Mouse (Mus musculus): ENCODE data around the gene P2rx7. TPM values are rescaled to one million over a fixed set of nuclear protein-coding genes. Genes with fewer than 3 reads are reported as not detected.
"Not testable (repeated sequence)": the region's sequence is repeated elsewhere in the genome, so short reads cannot be mapped to it uniquely, and the experiment has no call there.

The P2rx7 gene
- polyA plus RNA-seq, 1 experiment from 2014 or later, result 0.63 TPM

GRCm38 (mm10) chr5:122649264-122649663 lies 5.6 kb downstream of the P2rx7 start:
- WGBS, result 81% methylated on average over 7 of the region's 8 CpGs
- Histone ChIP-seq H3K27ac (replicated peaks) (no peak overlapping the region), H3K9me3 (replicated peaks) (no peaks in the 10 kb centered on the region), H3K4me3 (no peak overlapping the region), H3K36me3 (no peaks in the 10 kb centered on the region), H3K27me3 (ENCODE audit: low read depth, poor library complexity, severe bottlenecking) (peaks cover 4% of the 10 kb centered on the region; the same call in 1 of the 2 replicates), H3K4me1 (peaks cover 28% of the 10 kb centered on the region)
- no peak for DNase-seq (ENCODE audit: low spot score)

- H3K9me3 ChIP-seq (replicated peaks), result no peaks in the 10 kb centered on the region
- H3K27ac ChIP-seq (replicated peaks), result no peak overlapping the region
- peaks cover 36% of the 10 kb centered on the region for H3K4me1 ChIP-seq
- no peak for DNase-seq (ENCODE audit: low spot score)
- H3K36me3 ChIP-seq, result no peaks in the 10 kb centered on the region
- H3K4me3 ChIP-seq, result no peak overlapping the region
- H3K27me3 ChIP-seq (ENCODE audit: low read depth, poor library complexity, severe bottlenecking), result peaks cover 4% of the 10 kb centered on the region; the same call in 1 of the 2 replicates
- WGBS, result 89% methylated on average over 8 of the region's 8 CpGs
Measured at GRCm38 (mm10) chr5:122650100-122650499, 6.4 kb downstream of the P2rx7 start.

GRCm38 (mm10) chr5:122652506-122652905 lies 8.8 kb downstream of the P2rx7 start:
- peaks cover 4% of the 10 kb centered on the region; the same call in 1 of the 2 replicates for H3K27me3 ChIP-seq (ENCODE audit: low read depth, poor library complexity, severe bottlenecking)
- no peaks in the 10 kb centered on the region for H3K36me3 ChIP-seq
- DNase-seq (ENCODE audit: low spot score), result no peak
- peaks cover 34% of the 10 kb centered on the region for H3K4me1 ChIP-seq
- no peak overlapping the region for H3K4me3 ChIP-seq
- no peaks in the 10 kb centered on the region for H3K9me3 ChIP-seq (replicated peaks)
- peak overlapping the region; percentile 82 for H3K27ac ChIP-seq (replicated peaks)
- 85% methylated on average over 7 of the region's 7 CpGs for WGBS

GRCm38 (mm10) chr5:122653112-122653445 lies 9.4 kb downstream of the P2rx7 start:
- Histone ChIP-seq H3K36me3 (no peaks in the 10 kb centered on the region), H3K27me3 (ENCODE audit: low read depth, poor library complexity, severe bottlenecking) (peaks cover 4% of the 10 kb centered on the region; the same call in 1 of the 2 replicates), H3K27ac (replicated peaks) (peak overlapping the region; percentile 82), H3K4me3 (peak overlapping the region; percentile 21; the same call in 1 of the 2 replicates), H3K9me3 (replicated peaks) (no peaks in the 10 kb centered on the region), H3K4me1 (peaks cover 35% of the 10 kb centered on the region)
- 54% methylated on average over 10 of the region's 10 CpGs for WGBS
- DNase-seq (ENCODE audit: low spot score), result peak; percentile 24

- WGBS, result 29% methylated on average over 15 of the region's 15 CpGs
- H3K27ac ChIP-seq (replicated peaks), result peak overlapping the region; percentile 82
- H3K9me3 ChIP-seq (replicated peaks), result no peaks in the 10 kb centered on the region
- H3K36me3 ChIP-seq, result no peaks in the 10 kb centered on the region
- peak overlapping the region; percentile 21; the same call in 1 of the 2 replicates for H3K4me3 ChIP-seq
- H3K27me3 ChIP-seq (ENCODE audit: low read depth, poor library complexity, severe bottlenecking), result peaks cover 4% of the 10 kb centered on the region; the same call in 1 of the 2 replicates
- peak; percentile 56 for DNase-seq (ENCODE audit: low spot score)
- peaks cover 35% of the 10 kb centered on the region for H3K4me1 ChIP-seq
Measured at GRCm38 (mm10) chr5:122653446-122654267, 9.9 kb downstream of the P2rx7 start.

GRCm38 (mm10) chr5:122654268-122654573 lies 10.5 kb downstream of the P2rx7 start:
- H3K4me1 ChIP-seq, result peaks cover 35% of the 10 kb centered on the region
- DNase-seq (ENCODE audit: low spot score), result no peak
- no peaks in the 10 kb centered on the region for H3K9me3 ChIP-seq (replicated peaks)
- WGBS, result 55% methylated on average over 5 of the region's 5 CpGs
- peaks cover 4% of the 10 kb centered on the region; the same call in 1 of the 2 replicates for H3K27me3 ChIP-seq (ENCODE audit: low read depth, poor library complexity, severe bottlenecking)
- H3K36me3 ChIP-seq, result no peaks in the 10 kb centered on the region
- peak overlapping the region; percentile 21; the same call in 1 of the 2 replicates for H3K4me3 ChIP-seq
- peak overlapping the region; percentile 82 for H3K27ac ChIP-seq (replicated peaks)

- Histone ChIP-seq H3K36me3 (no peaks in the 10 kb centered on the region), H3K27ac (replicated peaks) (no peak overlapping the region), H3K9me3 (replicated peaks) (no peaks in the 10 kb centered on the region), H3K4me3 (no peak overlapping the region), H3K4me1 (peaks cover 41% of the 10 kb centered on the region), H3K27me3 (ENCODE audit: low read depth, poor library complexity, severe bottlenecking) (no peaks in the 10 kb centered on the region)
- WGBS, result 92% methylated on average over 12 of the region's 12 CpGs
- no peak for DNase-seq (ENCODE audit: low spot score)
Measured at GRCm38 (mm10) chr5:122656808-122657207, 13.1 kb downstream of the P2rx7 start.

GRCm38 (mm10) chr5:122662501-122662900 lies 18.8 kb downstream of the P2rx7 start:
- peaks cover 8% of the 10 kb centered on the region; the same call in 1 of the 2 replicates for H3K4me1 ChIP-seq
- no peak overlapping the region for H3K4me3 ChIP-seq

GRCm38 (mm10) chr5:122665036-122665435 lies 21.3 kb downstream of the P2rx7 start:
- Histone ChIP-seq H3K9me3 (replicated peaks) (no peaks in the 10 kb centered on the region), H3K27me3 (ENCODE audit: low read depth, poor library complexity, severe bottlenecking) (no peaks in the 10 kb centered on the region), H3K4me3 (no peak overlapping the region), H3K27ac (replicated peaks) (no peak overlapping the region), H3K4me1 (peaks cover 10% of the 10 kb centered on the region), H3K36me3 (no peaks in the 10 kb centered on the region)
- WGBS, result 64% methylated on average over 5 of the region's 5 CpGs
- no peak for DNase-seq (ENCODE audit: low spot score)

More at GRCm38 (mm10) chr5:122662501-122662900, 18.8 kb downstream of the P2rx7 start:
- H3K36me3 ChIP-seq, result no peaks in the 10 kb centered on the region
- no peak for DNase-seq (ENCODE audit: low spot score)
- H3K27me3 ChIP-seq (ENCODE audit: low read depth, poor library complexity, severe bottlenecking), result no peaks in the 10 kb centered on the region
- no peaks in the 10 kb centered on the region for H3K9me3 ChIP-seq (replicated peaks)
- WGBS, result 94% methylated on average over 6 of the region's 6 CpGs
- H3K27ac ChIP-seq (replicated peaks), result no peak overlapping the region

- no peak overlapping the region for H3K4me3 ChIP-seq
Measured at GRCm38 (mm10) chr5:122668981-122669897, 25.5 kb downstream of the P2rx7 start.

GRCm38 (mm10) chr5:122671641-122672040 lies 27.9 kb downstream of the P2rx7 start:
- 79% methylated on average over 7 of the region's 7 CpGs for WGBS
- H3K4me3 ChIP-seq; H3K27me3 ChIP-seq (ENCODE audit: low read depth, poor library complexity, severe bottlenecking); H3K27ac ChIP-seq (replicated peaks); H3K9me3 ChIP-seq (replicated peaks); H3K36me3 ChIP-seq; DNase-seq (ENCODE audit: low spot score): not testable (repeated sequence)
- peaks cover 10% of the 10 kb centered on the region for H3K4me1 ChIP-seq

More at GRCm38 (mm10) chr5:122668981-122669897, 25.5 kb downstream of the P2rx7 start:
- Histone ChIP-seq H3K4me1 (peaks cover 10% of the 10 kb centered on the region), H3K9me3 (replicated peaks) (no peaks in the 10 kb centered on the region), H3K36me3 (no peaks in the 10 kb centered on the region), H3K27ac (replicated peaks) (no peak overlapping the region), H3K27me3 (ENCODE audit: low read depth, poor library complexity, severe bottlenecking) (no peaks in the 10 kb centered on the region)
- no peak for DNase-seq (ENCODE audit: low spot score)
- 88% methylated on average over 15 of the region's 15 CpGs for WGBS

GRCm38 (mm10) chr5:122672298-122672697 lies 28.6 kb downstream of the P2rx7 start:
- no peak overlapping the region for H3K27ac ChIP-seq (replicated peaks)
- H3K27me3 ChIP-seq (ENCODE audit: low read depth, poor library complexity, severe bottlenecking), result no peaks in the 10 kb centered on the region
- H3K36me3 ChIP-seq, result no peaks in the 10 kb centered on the region
- 90% methylated on average over 5 of the region's 5 CpGs for WGBS
- H3K9me3 ChIP-seq (replicated peaks), result no peaks in the 10 kb centered on the region
- H3K4me3 ChIP-seq, result no peak overlapping the region
- H3K4me1 ChIP-seq, result peaks cover 10% of the 10 kb centered on the region
- DNase-seq (ENCODE audit: low spot score), result no peak
